Mouse (Mus musculus) G1E (cell line): ENCODE measurements around the gene Nav3.

Experiments used
- CTCF ChIP-seq: IDR thresholded peaks from 2 replicates; pipeline ENCODE4 v1.5.1; 2012; ENCODE audit warnings: low read depth, low read length, inconsistent platforms, mixed read lengths
- GATA2 ChIP-seq: IDR thresholded peaks from 2 replicates; pipeline ENCODE4 v1.6.1; 2012; ENCODE audit warnings: low read depth, low read length, inconsistent platforms, borderline replicate concordance
- POLR2AphosphoS5 ChIP-seq: IDR thresholded peaks from 2 replicates; pipeline ENCODE4 v1.6.1; 2012; ENCODE audit warnings: low read depth, low read length, inconsistent platforms; ENCODE audit not compliant: insufficient replicate concordance
- TAL1 ChIP-seq: conservative IDR thresholded peaks from 2 replicates; pipeline ENCODE4 v1.6.1; 2012; ENCODE audit warnings: low read depth, low read length, inconsistent platforms, mixed read lengths

- TF ChIP-seq CTCF = no peak
- TF ChIP-seq POLR2AphosphoS5 = no peak
- TF ChIP-seq TAL1 = no peak
- TF ChIP-seq GATA2 = no peak
Observed at GRCm38 (mm10) chr10:110400642-110401041, 55.4 kb downstream of the Nav3 start.
